Mouse (Mus musculus) gonadal fat pad, adult 2 months (tissue): ENCODE data around the gene Tmem265. TPM values are rescaled to one million over a fixed set of nuclear protein-coding genes. Genes with fewer than 3 reads are reported as not detected.

Experiments used
- polyA plus RNA-seq: library from polyadenylated mRNA; depleted of rRNA; stranded (reverse); fragments of >200 nt; gene quantifications from 2 replicates; pipeline ENCODE4 v1.2.3, GENCODE M21; 2012; rRNA removed

Tmem265 gene
- polyA plus RNA-seq, 1 experiment = 0.18 TPM

Other genes starting within 250 kb of the Tmem265 start
- 22.5 and 22.7 TPM in 2 replicates for gene Zfp768, start 215.8 kb upstream of the Tmem265 start, polyA plus RNA-seq
- 8.7 and 9.4 TPM in 2 replicates for gene Zfp747, start 185.3 kb upstream of the Tmem265 start, polyA plus RNA-seq
- gene 9130019O22Rik, start 174.2 kb upstream of the Tmem265 start, polyA plus RNA-seq = 5.8 and 6.4 TPM in 2 replicates
- 11.9 and 12.0 TPM in 2 replicates for gene E430018J23Rik, start 167.8 kb upstream of the Tmem265 start, polyA plus RNA-seq
- gene Zfp764, start 154.6 kb upstream of the Tmem265 start, polyA plus RNA-seq = 5.6 and 5.9 TPM in 2 replicates
- 18.1 and 22.4 TPM in 2 replicates for gene Zfp688, start 139.3 kb upstream of the Tmem265 start, polyA plus RNA-seq
- 3.5 and 4.2 TPM in 2 replicates for gene Zfp689, start 112.2 kb upstream of the Tmem265 start, polyA plus RNA-seq
- gene Prr14, start 101.8 kb upstream of the Tmem265 start, polyA plus RNA-seq = 52.6 and 58.8 TPM in 2 replicates
- gene Fbrs, start 82.2 kb upstream of the Tmem265 start, polyA plus RNA-seq = 15.3 and 27.5 TPM in 2 replicates
- gene Srcap, start 49.4 kb upstream of the Tmem265 start, polyA plus RNA-seq = 14.9 and 16.8 TPM in 2 replicates
- 8.9 and 12.1 TPM in 2 replicates for gene Gm42715, start 41.8 kb upstream of the Tmem265 start, polyA plus RNA-seq
- 65.7 and 72.1 TPM in 2 replicates for gene Phkg2, start 11.9 kb downstream of the Tmem265 start, polyA plus RNA-seq
- gene Ccdc189, start 27.2 kb downstream of the Tmem265 start, polyA plus RNA-seq = 16.9 and 18.8 TPM in 2 replicates
- 29.2 and 32.8 TPM in 2 replicates for gene Rnf40, start 27.4 kb downstream of the Tmem265 start, polyA plus RNA-seq
- gene Zfp629, start 54.4 kb downstream of the Tmem265 start, polyA plus RNA-seq = 14.6 and 18.1 TPM in 2 replicates
- gene Bcl7c, start 147.5 kb downstream of the Tmem265 start, polyA plus RNA-seq = 21.2 and 30.4 TPM in 2 replicates
- 21.0 and 35.9 TPM in 2 replicates for gene Ctf1, start 151.3 kb downstream of the Tmem265 start, polyA plus RNA-seq
- gene Ctf2, start 170.8 kb downstream of the Tmem265 start, polyA plus RNA-seq = not detected in 2 replicates
- 25.7 and 26.8 TPM in 2 replicates for gene Fbxl19, start 183.2 kb downstream of the Tmem265 start, polyA plus RNA-seq
- 27.1 and 37.9 TPM in 2 replicates for gene Orai3, start 208.4 kb downstream of the Tmem265 start, polyA plus RNA-seq
- gene Setd1a, start 215.3 kb downstream of the Tmem265 start, polyA plus RNA-seq = 7.6 and 11.8 TPM in 2 replicates
- not detected in 2 replicates for gene Gm49388, start 224.2 kb downstream of the Tmem265 start, polyA plus RNA-seq
- 103 and 120 TPM in 2 replicates for gene Hsd3b7, start 239.2 kb downstream of the Tmem265 start, polyA plus RNA-seq